Mouse (Mus musculus) limb, embryonic 15.5 days (tissue): ENCODE data around the gene Trim29. TPM values are rescaled to one million over a fixed set of nuclear protein-coding genes. Genes with fewer than 3 reads are reported as not detected.
A peak's percentile ranks its signal among the peaks of the same experiment; 100 is the strongest.

Experiments used
- ATAC-seq: fragments of 200-750 bp; cut with Nextera tagmentation; 2 replicates; pipeline ENCODE4 v1.8.0; 2017; ENCODE audit warnings: low read depth, moderate TSS enrichment; ENCODE audit not compliant: insufficient number of reproducible peaks, low FRiP score, low TSS enrichment
- H3K27ac ChIP-seq: fragments of 300-500 bp; sonication (generic); 2 replicates; pipeline ENCODE4 v1.5.1; 2015; ENCODE audit warnings: moderate library complexity, mild to moderate bottlenecking, inconsistent platforms
- H3K27me3 ChIP-seq: fragments of 300-500 bp; sonication (generic); 2 replicates; pipeline ENCODE4 v1.6.1; 2015; ENCODE audit warnings: inconsistent platforms
- H3K36me3 ChIP-seq: fragments of 300-500 bp; sonication (generic); 2 replicates; pipeline ENCODE4 v1.6.1; 2015; ENCODE audit warnings: inconsistent platforms
- H3K4me1 ChIP-seq: fragments of 300-500 bp; sonication (generic); 2 replicates; pipeline ENCODE4 v1.6.1; 2015; ENCODE audit warnings: inconsistent platforms
- H3K4me2 ChIP-seq: fragments of 300-500 bp; sonication (generic); 2 replicates; pipeline ENCODE4 v1.6.1; 2015; ENCODE audit warnings: mild to moderate bottlenecking, inconsistent platforms
- H3K4me3 ChIP-seq: fragments of 300-500 bp; sonication (generic); 2 replicates; pipeline ENCODE4 v1.5.1; 2015; ENCODE audit warnings: mild to moderate bottlenecking, inconsistent platforms
- H3K9ac ChIP-seq: fragments of 300-500 bp; sonication (generic); 2 replicates; pipeline ENCODE4 v1.6.1; 2015; ENCODE audit warnings: inconsistent platforms
- H3K9me3 ChIP-seq: fragments of 300-500 bp; sonication (generic); 2 replicates; pipeline ENCODE4 v1.6.1; 2016; ENCODE audit warnings: inconsistent platforms
- WGBS: fragments of 180-500 bp; shearing (Covaris S2); methylation state at CpG from one replicate; pipeline ENCODE4 v1.1.7; 2015; 5-methylcytosine and 5-hydroxymethylcytosine counted together
- polyA plus RNA-seq: library from polyadenylated mRNA; unstranded; fragments of >200 nt; fragmentation: Nextera tagmentation; extraction: Ambion mirVana; gene quantifications from 2 replicates; pipeline ENCODE4 v1.2.1, GENCODE M21; 2015

The Trim29 gene
- polyA plus RNA-seq, 1 experiment from 2014 or later, result 186 TPM

DNA sequence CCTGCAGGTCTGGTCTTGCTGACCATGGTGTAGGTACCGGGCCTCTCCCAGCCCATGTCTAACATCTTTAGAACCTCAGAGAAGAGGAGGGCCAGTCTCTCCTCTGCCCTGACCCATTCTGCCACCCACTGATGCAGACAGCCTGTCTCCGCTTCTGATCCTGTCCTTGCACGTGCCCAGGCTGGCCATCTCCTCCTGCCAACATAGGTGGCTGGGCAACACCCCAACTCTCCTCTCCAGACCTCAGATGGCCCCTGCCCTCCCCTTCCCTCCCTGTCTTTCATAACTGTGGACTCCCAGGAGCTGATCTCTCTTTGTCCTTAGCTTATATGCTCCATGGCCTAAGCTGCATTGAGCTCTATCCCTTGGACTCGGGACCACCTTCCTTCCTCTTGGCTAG, 5.8 kb downstream of the Trim29 start:
- WGBS, result 81% methylated on average over 4 of the region's 4 CpGs
- H3K27me3 ChIP-seq, result no peaks in the 10 kb centered on the region
- H3K4me1 ChIP-seq, result peaks cover 15% of the 10 kb centered on the region; the same call in 1 of the 2 replicates
- 0 out of 2 replicates have a peak overlapping the region, but pooled peaks have one; percentile 7 for H3K27ac ChIP-seq
- H3K9me3 ChIP-seq, result no peaks in the 10 kb centered on the region
- no peak overlapping the region for H3K4me3 ChIP-seq
- no peak overlapping the region for H3K9ac ChIP-seq
- no peaks in the 10 kb centered on the region for H3K36me3 ChIP-seq
- ATAC-seq, result no peak
- H3K4me2 ChIP-seq, result no peak overlapping the region

GRCm38 (mm10) chr9:43318661-43319060, 8.0 kb downstream of the Trim29 start:
- Histone ChIP-seq H3K27ac (peak overlapping the region; percentile 73), H3K9me3 (no peaks in the 10 kb centered on the region), H3K9ac (no peak overlapping the region), H3K27me3 (no peaks in the 10 kb centered on the region), H3K4me3 (no peak overlapping the region), H3K4me1 (peaks cover 15% of the 10 kb centered on the region; the same call in 1 of the 2 replicates), H3K4me2 (no peak overlapping the region), H3K36me3 (no peaks in the 10 kb centered on the region)
- 44% methylated on average over 10 of the region's 10 CpGs for WGBS
- no peak for ATAC-seq

GRCm38 (mm10) chr9:43321951-43322350, 11.3 kb downstream of the Trim29 start:
- H3K9ac ChIP-seq, result no peak overlapping the region
- ATAC-seq, result no peak
- no peak overlapping the region for H3K4me3 ChIP-seq
- no peaks in the 10 kb centered on the region for H3K9me3 ChIP-seq
- no peak overlapping the region for H3K27ac ChIP-seq
- no peaks in the 10 kb centered on the region for H3K27me3 ChIP-seq
- no peaks in the 10 kb centered on the region for H3K36me3 ChIP-seq
- H3K4me1 ChIP-seq, result peaks cover 21% of the 10 kb centered on the region; the same call in 1 of the 2 replicates
- WGBS, result 82% methylated on average over 6 of the region's 6 CpGs
- H3K4me2 ChIP-seq, result no peak overlapping the region

GRCm38 (mm10) chr9:43322666-43323065, 12.0 kb downstream of the Trim29 start:
- Histone ChIP-seq H3K27me3 (no peaks in the 10 kb centered on the region), H3K4me1 (peaks cover 15% of the 10 kb centered on the region; the same call in 1 of the 2 replicates), H3K9me3 (no peaks in the 10 kb centered on the region), H3K27ac (no peak overlapping the region), H3K9ac (no peak overlapping the region), H3K4me2 (no peak overlapping the region), H3K4me3 (no peak overlapping the region), H3K36me3 (no peaks in the 10 kb centered on the region)
- WGBS, result 86% methylated on average over 4 of the region's 4 CpGs
- no peak for ATAC-seq

- H3K4me1 ChIP-seq, result peaks cover 13% of the 10 kb centered on the region; the same call in 1 of the 2 replicates
- peak overlapping the region; percentile 62; the same call in 1 of the 2 replicates for H3K27ac ChIP-seq
- H3K4me2 ChIP-seq, result no peak overlapping the region
- WGBS, result 45% methylated on average over 3 of the region's 3 CpGs
- H3K9ac ChIP-seq, result no peak overlapping the region
- no peaks in the 10 kb centered on the region for H3K36me3 ChIP-seq
- no peak for ATAC-seq
- H3K27me3 ChIP-seq, result no peaks in the 10 kb centered on the region
- H3K4me3 ChIP-seq, result no peak overlapping the region
- H3K9me3 ChIP-seq, result no peaks in the 10 kb centered on the region
These were observed 14.8 kb downstream of the Trim29 start for GRCm38 (mm10) chr9:43325486-43325885.

DNA sequence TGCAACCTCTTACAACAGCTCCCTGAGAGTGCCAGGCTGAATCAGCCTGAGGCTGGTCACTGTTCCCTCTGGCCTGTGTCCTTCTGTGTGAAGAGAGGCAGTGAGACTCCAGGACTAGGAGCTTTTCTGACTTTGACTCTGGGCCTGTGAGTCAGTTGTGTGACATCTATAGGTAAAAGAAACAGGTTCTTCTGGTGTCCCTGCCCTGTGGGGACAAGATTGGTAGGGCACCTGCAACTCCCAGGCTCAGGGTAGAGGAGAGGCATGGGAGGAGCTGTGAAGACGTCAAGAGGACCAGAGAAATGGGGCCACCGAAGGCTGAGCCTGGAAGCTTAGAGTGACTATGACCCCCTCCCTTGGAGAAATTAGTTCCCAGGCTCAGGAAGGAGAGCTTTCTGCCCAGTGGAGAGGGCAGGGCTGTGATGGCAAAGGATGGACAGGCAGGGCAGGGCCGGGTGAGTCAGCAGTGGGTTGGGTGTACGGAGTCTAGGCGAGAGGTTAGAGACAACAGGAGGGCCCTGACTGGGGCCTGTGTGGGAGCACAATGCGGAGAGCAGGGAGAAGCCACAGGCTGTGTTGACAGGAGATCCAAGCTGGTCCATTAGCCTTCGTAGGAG, 15.5 kb downstream of the Trim29 start:
- H3K9me3 ChIP-seq, result no peaks in the 10 kb centered on the region
- no peak overlapping the region for H3K4me2 ChIP-seq
- no peaks in the 10 kb centered on the region for H3K36me3 ChIP-seq
- WGBS, result 69% methylated on average over 7 of the region's 7 CpGs
- peaks cover 17% of the 10 kb centered on the region; the same call in 1 of the 2 replicates for H3K4me1 ChIP-seq
- no peaks in the 10 kb centered on the region for H3K27me3 ChIP-seq
- H3K9ac ChIP-seq, result no peak overlapping the region
- ATAC-seq, result no peak
- H3K4me3 ChIP-seq, result no peak overlapping the region
- peak overlapping the region; percentile 62; the same call in 1 of the 2 replicates for H3K27ac ChIP-seq

DNA sequence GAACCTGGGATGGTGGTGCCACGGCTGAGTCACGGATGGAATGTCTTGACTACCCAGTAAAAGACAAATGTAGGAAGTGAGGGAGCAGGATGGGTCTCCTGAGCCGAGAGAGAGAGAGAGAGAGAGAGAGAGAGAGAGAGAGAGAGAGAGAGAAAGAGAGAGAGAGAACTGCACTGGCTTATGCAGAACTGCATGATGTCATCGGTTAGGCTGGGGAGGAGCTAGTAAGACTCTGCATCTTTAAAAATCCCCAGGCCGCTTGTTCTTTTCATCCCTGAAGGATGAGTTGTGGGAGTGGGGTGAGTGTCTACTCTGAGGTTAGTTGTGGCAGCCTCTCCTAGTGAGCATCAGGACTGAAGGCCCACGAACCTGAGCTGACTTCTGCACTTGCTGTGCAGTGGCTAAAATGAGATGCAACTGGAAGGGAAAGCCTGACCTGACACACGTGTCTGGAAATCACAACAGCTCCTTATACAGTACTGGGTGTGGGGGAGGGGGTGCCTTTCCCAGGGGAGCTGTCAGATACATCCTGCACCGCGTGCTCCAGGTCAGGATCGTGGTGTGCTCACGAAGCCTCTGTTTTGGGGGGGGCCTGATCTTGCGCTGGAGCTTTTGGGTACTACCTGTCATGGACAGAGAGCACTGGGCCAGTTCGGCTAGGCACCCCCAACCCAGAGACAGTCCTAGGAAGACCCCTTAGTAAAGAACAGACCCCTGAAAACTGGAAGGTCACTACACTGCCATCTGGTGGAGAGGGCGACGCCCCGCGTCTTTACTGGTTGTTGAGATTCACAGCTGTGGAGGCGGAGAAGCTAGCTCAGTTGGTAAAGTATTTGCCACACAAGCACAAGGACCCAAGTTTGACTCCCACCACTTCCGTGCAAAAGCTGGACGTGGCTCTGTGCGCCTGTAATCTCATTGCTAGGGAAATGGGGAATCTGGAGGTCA, 16.8 kb downstream of the Trim29 start:
- WGBS, result 47% methylated on average over 21 of the region's 21 CpGs
- Histone ChIP-seq H3K9me3 (no peaks in the 10 kb centered on the region), H3K4me3 (no peak overlapping the region), H3K27me3 (no peaks in the 10 kb centered on the region), H3K27ac (no peak overlapping the region), H3K4me2 (no peak overlapping the region), H3K9ac (no peak overlapping the region), H3K36me3 (no peaks in the 10 kb centered on the region), H3K4me1 (peaks cover 28% of the 10 kb centered on the region)
- ATAC-seq, result no peak

DNA sequence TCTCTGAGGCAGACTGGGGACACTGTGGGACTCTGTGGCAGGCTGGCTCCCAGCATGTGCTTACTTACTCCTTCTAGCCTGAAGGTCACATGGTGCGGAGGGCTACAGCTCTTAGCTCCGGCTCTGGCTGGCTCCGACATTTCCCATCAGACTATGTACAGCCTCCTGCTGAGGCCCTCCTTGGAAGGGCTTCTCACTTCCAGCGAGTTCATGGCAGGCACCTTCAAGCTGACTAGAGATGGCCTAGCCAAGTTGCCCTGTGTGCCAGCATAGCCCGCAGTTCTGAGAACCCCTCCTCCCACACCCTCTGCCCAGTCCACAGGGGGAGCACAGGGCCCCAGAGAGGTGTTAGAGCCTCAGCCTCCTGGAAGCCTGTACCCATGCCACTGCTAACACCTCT, 19.8 kb downstream of the Trim29 start:
- WGBS, result 38% methylated on average over 5 of the region's 5 CpGs
- ATAC-seq, result 0 out of 2 replicates have a peak, but pooled peaks have one; percentile 15
- no peak overlapping the region for H3K9ac ChIP-seq
- H3K4me3 ChIP-seq, result no peak overlapping the region
- H3K4me1 ChIP-seq, result peaks cover 28% of the 10 kb centered on the region
- H3K4me2 ChIP-seq, result no peak overlapping the region
- H3K9me3 ChIP-seq, result no peaks in the 10 kb centered on the region
- no peak overlapping the region for H3K27ac ChIP-seq
- no peaks in the 10 kb centered on the region for H3K36me3 ChIP-seq
- 0 out of 2 replicates have a peak, but pooled peaks cover 5% of the 10 kb centered on the region for H3K27me3 ChIP-seq

- no peak overlapping the region for H3K9ac ChIP-seq
- 0 out of 2 replicates have a peak, but pooled peaks cover 7% of the 10 kb centered on the region for H3K27me3 ChIP-seq
- no peak for ATAC-seq
- WGBS, result 64% methylated on average over 8 of the region's 8 CpGs
- H3K9me3 ChIP-seq, result no peaks in the 10 kb centered on the region
- no peaks in the 10 kb centered on the region for H3K36me3 ChIP-seq
- H3K27ac ChIP-seq, result no peak overlapping the region
- no peak overlapping the region for H3K4me2 ChIP-seq
- no peak overlapping the region for H3K4me3 ChIP-seq
- H3K4me1 ChIP-seq, result peaks cover 24% of the 10 kb centered on the region
These were observed 21.1 kb downstream of the Trim29 start for GRCm38 (mm10) chr9:43331476-43332471.

GRCm38 (mm10) chr9:43334476-43334875, 23.8 kb downstream of the Trim29 start:
- 34% methylated on average over 8 of the region's 8 CpGs for WGBS
- Histone ChIP-seq H3K27me3 (0 out of 2 replicates have a peak, but pooled peaks cover 7% of the 10 kb centered on the region), H3K9ac (no peak overlapping the region), H3K4me3 (no peak overlapping the region), H3K27ac (no peak overlapping the region), H3K36me3 (no peaks in the 10 kb centered on the region), H3K4me1 (peaks cover 24% of the 10 kb centered on the region), H3K9me3 (no peaks in the 10 kb centered on the region), H3K4me2 (no peak overlapping the region)
- no peak for ATAC-seq

DNA sequence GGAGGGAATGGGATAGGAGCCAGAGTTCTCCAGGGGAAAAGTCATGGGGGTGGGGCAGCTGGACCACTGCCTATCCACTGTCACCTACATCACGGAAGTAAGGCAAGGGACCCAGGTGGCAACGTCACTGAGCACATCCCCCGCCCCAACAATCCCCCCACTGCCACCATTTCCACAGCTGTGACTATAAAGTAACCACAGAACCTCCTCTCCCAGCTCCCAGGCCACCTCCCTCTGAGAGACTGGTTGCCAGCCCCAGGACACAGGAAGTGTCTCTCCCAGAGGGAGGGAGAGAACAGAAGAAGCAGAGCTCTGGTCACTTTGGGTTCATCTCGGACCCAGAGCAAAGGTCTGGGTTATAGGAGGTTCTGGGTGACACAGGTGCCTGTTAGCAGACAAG, 27.0 kb downstream of the Trim29 start:
- Histone ChIP-seq H3K4me3 (no peak overlapping the region), H3K36me3 (no peaks in the 10 kb centered on the region), H3K27me3 (0 out of 2 replicates have a peak, but pooled peaks cover 7% of the 10 kb centered on the region), H3K27ac (no peak overlapping the region), H3K4me2 (no peak overlapping the region), H3K9ac (no peak overlapping the region), H3K4me1 (0 out of 2 replicates have a peak, but pooled peaks cover 2% of the 10 kb centered on the region), H3K9me3 (no peaks in the 10 kb centered on the region)
- WGBS, result 55% methylated on average over 4 of the region's 4 CpGs
- ATAC-seq, result no peak
